Mouse (Mus musculus) stomach, embryonic 14.5 days (tissue): ENCODE measurements around the gene Insc. TPM values are rescaled to one million over a fixed set of nuclear protein-coding genes. Genes with fewer than 3 reads are reported as not detected.

ENCODE experiments used
- ATAC-seq: fragments of 200-750 bp; cut with Nextera tagmentation; 2 replicates; pipeline ENCODE4 v1.8.0; 2017; ENCODE audit warnings: low read depth, moderate TSS enrichment; ENCODE audit not compliant: insufficient number of reproducible peaks, insufficient read depth, low FRiP score
- H3K27ac ChIP-seq: fragments of 300-500 bp; sonication (generic); 2 replicates; pipeline ENCODE4 v1.5.1; 2014; ENCODE audit warnings: mild to moderate bottlenecking, low read length, moderate library complexity, mixed read lengths
- H3K27me3 ChIP-seq: fragments of 300-500 bp; sonication (generic); 2 replicates; pipeline ENCODE4 v1.6.1; 2014; ENCODE audit warnings: low read length, control low read depth, mixed read lengths; ENCODE audit not compliant: control insufficient read depth, insufficient read depth
- H3K36me3 ChIP-seq: fragments of 300-500 bp; sonication (generic); 2 replicates; pipeline ENCODE4 v1.6.1; 2014; ENCODE audit warnings: mild to moderate bottlenecking, control low read depth, low read length, moderate library complexity, mixed read lengths; ENCODE audit not compliant: control insufficient read depth, insufficient read depth
- H3K4me1 ChIP-seq: fragments of 300-500 bp; sonication (generic); 2 replicates; pipeline ENCODE4 v1.6.1; 2014; ENCODE audit warnings: low read length, control low read depth, mixed read lengths; ENCODE audit not compliant: control insufficient read depth, insufficient read depth
- H3K4me2 ChIP-seq: fragments of 300-500 bp; sonication (generic); replicated peaks from 2 replicates; pipeline ENCODE4 v1.6.1; 2014; ENCODE audit warnings: low read depth, low read length, control low read depth
- H3K4me3 ChIP-seq: fragments of 300-500 bp; sonication (generic); 2 replicates; pipeline ENCODE4 v1.5.1; 2014; ENCODE audit warnings: low read depth, low read length, control low read depth
- H3K9ac ChIP-seq: fragments of 300-500 bp; sonication (generic); replicated peaks from 2 replicates; pipeline ENCODE4 v1.6.1; 2014; ENCODE audit warnings: low read depth, mild to moderate bottlenecking, control low read depth, low read length, moderate library complexity, mixed read lengths
- H3K9me3 ChIP-seq: fragments of 300-500 bp; sonication (generic); 2 replicates; pipeline ENCODE4 v1.6.1; 2016; ENCODE audit warnings: low read depth, low read length, control low read depth; ENCODE audit not compliant: control insufficient read depth
- WGBS: fragments of 180-500 bp; shearing (Covaris S2); extraction: QIAGEN DNeasy Blood & Tissue Kit; methylation state at CpG from one replicate; pipeline ENCODE4 v1.1.7; 2014; 5-methylcytosine and 5-hydroxymethylcytosine counted together
- polyA plus RNA-seq: library from polyadenylated mRNA; unstranded; fragments of >200 nt; fragmentation: Nextera tagmentation; extraction: Ambion mirVana; gene quantifications from 2 replicates; pipeline ENCODE4 v1.2.1, GENCODE M21; 2014

Insc gene
- polyA plus RNA-seq, 1 experiment from 2014 or later, result 18.1 TPM

DNA sequence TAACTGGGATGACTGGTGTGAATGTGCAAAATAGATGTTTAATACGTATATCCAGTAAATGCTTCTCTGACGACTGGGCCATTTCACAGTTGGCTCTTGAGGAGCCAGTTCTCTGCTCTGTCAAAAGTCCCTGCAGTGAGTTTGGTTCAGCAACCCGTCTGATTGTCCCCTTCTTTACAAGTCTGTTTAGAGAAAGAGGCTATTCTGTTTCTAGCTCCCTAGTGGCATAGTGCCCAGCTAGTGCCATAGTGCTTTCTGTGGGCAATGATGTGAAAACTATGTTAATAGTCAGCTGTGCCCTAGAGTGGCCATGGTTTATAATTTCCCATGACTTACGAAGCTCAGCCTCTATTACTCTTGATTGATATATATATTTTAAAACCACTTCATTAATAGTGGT lies 143.4 kb downstream of the Insc start:
- H3K27me3 ChIP-seq, result no peaks in the 10 kb centered on the region
- no peak overlapping the region for H3K27ac ChIP-seq
- ATAC-seq, result no peak
- H3K9ac ChIP-seq, result no peak overlapping the region
- no peak overlapping the region for H3K4me2 ChIP-seq
- no peaks in the 10 kb centered on the region for H3K9me3 ChIP-seq
- no peaks in the 10 kb centered on the region for H3K36me3 ChIP-seq
- no peak overlapping the region for H3K4me3 ChIP-seq
- WGBS, result 67% methylated on average over 4 of the region's 4 CpGs
- H3K4me1 ChIP-seq, result no peaks in the 10 kb centered on the region

DNA sequence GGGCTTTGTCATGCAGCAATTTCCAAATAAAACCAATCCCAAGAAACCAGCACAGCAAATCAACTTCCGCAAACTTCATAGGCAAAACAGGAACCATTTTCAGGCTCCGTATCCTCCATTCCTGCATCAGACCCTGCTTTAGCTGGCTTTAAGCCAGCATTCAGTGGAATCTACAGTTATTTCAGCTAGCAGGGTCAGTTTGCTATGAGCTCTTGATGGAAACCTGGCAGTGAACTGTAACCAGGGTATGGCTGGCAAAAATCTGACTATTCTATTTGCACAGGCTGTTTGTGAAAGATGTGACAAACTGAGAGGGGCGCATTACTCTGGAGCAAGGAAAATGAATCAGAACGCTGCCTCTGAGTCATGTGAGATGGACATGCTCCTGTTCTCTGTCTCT lies 146.7 kb downstream of the Insc start:
- ATAC-seq, result no peak
- H3K4me2 ChIP-seq, result no peak overlapping the region
- H3K36me3 ChIP-seq, result no peaks in the 10 kb centered on the region
- no peak overlapping the region for H3K4me3 ChIP-seq
- H3K27me3 ChIP-seq, result no peaks in the 10 kb centered on the region
- WGBS, result 82% methylated on average over 4 of the region's 4 CpGs
- H3K9ac ChIP-seq, result no peak overlapping the region
- H3K27ac ChIP-seq, result no peak overlapping the region
- no peaks in the 10 kb centered on the region for H3K9me3 ChIP-seq
- H3K4me1 ChIP-seq, result no peaks in the 10 kb centered on the region

DNA sequence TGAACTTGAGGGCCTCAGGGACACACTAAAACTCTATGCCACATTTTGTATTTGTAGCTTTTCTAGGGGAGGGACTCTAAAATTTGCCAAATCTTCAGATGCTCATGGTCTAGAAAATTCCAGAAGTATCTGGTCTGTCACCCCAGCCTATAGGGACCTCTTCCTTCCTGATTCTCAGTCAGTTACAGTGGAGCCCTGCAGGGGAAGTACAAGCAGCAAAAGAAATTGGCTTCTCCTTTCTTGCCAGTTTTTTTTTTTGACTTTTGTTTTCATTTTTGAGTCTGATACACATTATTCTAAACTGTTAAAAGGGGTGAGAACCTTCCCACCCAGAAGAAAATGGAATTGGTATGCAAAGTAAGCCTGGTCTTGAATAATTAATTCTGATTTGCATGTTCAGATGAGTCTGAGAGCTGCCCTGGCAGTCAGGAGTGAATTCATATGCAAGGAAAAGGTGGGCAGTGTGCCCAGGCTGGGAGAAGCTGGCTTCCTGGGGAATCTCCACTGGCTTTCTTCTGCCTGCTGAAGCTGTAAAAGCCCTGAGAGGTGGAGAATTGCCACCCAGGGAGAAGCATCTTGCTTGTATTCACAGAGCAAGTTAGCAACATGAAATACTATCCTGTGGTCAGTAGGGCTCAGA lies 149.2 kb downstream of the Insc start:
- Histone ChIP-seq H3K4me3 (no peak overlapping the region), H3K4me2 (no peak overlapping the region), H3K9ac (no peak overlapping the region), H3K27me3 (no peaks in the 10 kb centered on the region), H3K36me3 (no peaks in the 10 kb centered on the region), H3K4me1 (no peaks in the 10 kb centered on the region), H3K9me3 (no peaks in the 10 kb centered on the region), H3K27ac (no peak overlapping the region)
- no peak for ATAC-seq

DNA sequence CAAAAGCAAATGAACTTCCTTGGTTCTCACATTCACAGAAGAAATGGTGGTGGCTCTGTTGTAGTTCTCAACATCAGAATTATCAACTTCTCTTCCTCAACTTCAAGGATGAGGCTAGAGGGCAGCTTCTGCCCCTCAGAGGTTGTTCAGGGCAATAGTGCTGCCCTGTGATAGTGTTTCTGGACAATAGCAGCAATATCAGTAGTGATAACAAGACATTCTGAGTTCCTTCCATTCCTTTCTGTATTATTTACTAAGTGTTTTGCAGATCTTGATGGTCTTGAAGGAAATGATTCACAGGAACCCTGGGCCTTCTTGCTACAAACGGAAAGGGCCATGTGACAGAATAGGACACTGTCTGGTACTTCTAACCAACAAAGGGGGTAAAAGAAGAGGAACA lies 150.4 kb downstream of the Insc start:
- H3K36me3 ChIP-seq, result no peaks in the 10 kb centered on the region
- 61% methylated on average over 1 of the region's 1 CpGs for WGBS

DNA sequence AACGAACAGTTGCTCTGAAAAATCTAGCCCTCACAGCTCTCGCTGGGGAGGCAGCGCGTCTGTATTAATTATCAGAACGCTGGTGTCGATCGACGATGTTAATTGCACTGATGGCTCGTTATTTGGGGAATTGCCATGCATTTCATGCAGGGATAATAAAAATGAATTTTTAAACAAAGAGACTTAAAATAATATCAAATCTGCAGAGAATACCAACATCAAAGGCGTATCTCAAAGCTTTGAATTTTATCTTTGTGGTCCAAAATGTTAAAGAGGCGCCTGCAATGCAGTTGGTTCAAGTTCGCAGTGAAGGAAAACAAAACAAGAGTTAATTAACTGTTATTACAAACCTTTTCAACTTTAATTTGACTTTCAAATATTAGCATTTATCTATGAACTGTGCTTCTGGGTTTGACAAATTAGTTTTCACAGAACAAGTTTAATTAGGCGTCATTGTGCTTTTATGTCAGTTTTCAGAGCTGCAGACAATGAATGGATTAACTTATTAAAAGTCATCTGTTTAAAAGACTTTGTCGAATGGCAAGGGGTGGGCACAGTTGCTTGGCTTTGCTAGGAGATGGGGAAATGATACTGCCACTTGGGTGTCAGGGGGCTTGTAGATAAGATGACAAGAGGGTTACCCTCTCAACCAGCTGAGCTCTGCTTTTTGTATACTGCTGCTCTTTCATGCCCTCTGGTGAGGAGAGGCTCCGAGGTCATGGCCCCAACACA lies 153.6 kb downstream of the Insc start:
- Histone ChIP-seq H3K9ac (no peak overlapping the region), H3K27ac (no peak overlapping the region), H3K27me3 (no peaks in the 10 kb centered on the region), H3K9me3 (no peaks in the 10 kb centered on the region), H3K4me1 (no peaks in the 10 kb centered on the region), H3K36me3 (no peaks in the 10 kb centered on the region), H3K4me2 (no peak overlapping the region), H3K4me3 (no peak overlapping the region)
- no peak for ATAC-seq
- 84% methylated on average over 15 of the region's 15 CpGs for WGBS

More for the DNA sequence above, 150.4 kb downstream of the Insc start:
- H3K27ac ChIP-seq, result no peak overlapping the region
- no peak overlapping the region for H3K4me3 ChIP-seq
- no peak overlapping the region for H3K4me2 ChIP-seq
- H3K9me3 ChIP-seq, result no peaks in the 10 kb centered on the region
- no peaks in the 10 kb centered on the region for H3K4me1 ChIP-seq
- ATAC-seq, result no peak
- H3K27me3 ChIP-seq, result no peaks in the 10 kb centered on the region
- no peak overlapping the region for H3K9ac ChIP-seq

Other genes with a start within 250 kb of the Insc start
- 2.3 and 2.6 TPM in 2 replicates for gene Cyp2r1, start 180.7 kb upstream of the Insc start, polyA plus RNA-seq
- gene Calca, start 107.3 kb upstream of the Insc start, polyA plus RNA-seq, result 1.6 and 2.7 TPM in 2 replicates
- gene Calcb, start 25.1 kb upstream of the Insc start, polyA plus RNA-seq, result 2.4 and 2.8 TPM in 2 replicates